In genomic region chr7:66300680-66301079, GRCm38 (mm10) we compare ENCODE assay signal across 9 mouse cellular contexts.
DNase-seq lines count a peak whose midpoint lies in the region; ATAC-seq lines count a peak whose summit lies in the region.
"Had no signal": no experiment of that assay in that cellular context is flagged by ENCODE, and none has a peak within 500 bp of the region (broad histone marks: within the 10 kb centered on the region; RNA-seq: fewer than 3 reads in every experiment).

No protein-coding gene starts in this region.

- no peak overlapping the region for H3K4me2 ChIP-seq in forebrain, embryonic 12.5 days
- H3K4me2 ChIP-seq: liver, embryonic 15.5 days had no signal

- H3K36me3 ChIP-seq in forebrain, embryonic 12.5 days (replicated peaks): no peaks in the 10 kb centered on the region
- no peaks in the 10 kb centered on the region for H3K36me3 ChIP-seq in hindbrain, embryonic 10.5 days

- H3K27ac ChIP-seq in forebrain, embryonic 12.5 days: no peak overlapping the region
- H3K27ac ChIP-seq in hindbrain, embryonic 10.5 days: no peak overlapping the region
- H3K27ac ChIP-seq: liver, embryonic 15.5 days had no signal

- peak; percentile 52 for DNase-seq in MEL-GATA-1-ER (ENCODE audit: extremely low read depth, low read depth)
- peak; percentile 81 for DNase-seq in c-Kit-positive CD71-negative TER-119-negative erythroid progenitor cells, embryonic 14.5 days (ENCODE audit: low read depth)
- peak; percentile 82 for DNase-seq in hindbrain, embryonic 10.5 days (ENCODE audit: low spot score)
- DNase-seq in layer of hippocampus, postnatal 14 days (ENCODE audit: low spot score in 2 of 2): peak; percentile 70 to 87
- DNase-seq in right cerebral cortex, postnatal 14 days: peak; percentile 92
- DNase-seq in urinary bladder, postnatal 25 days (ENCODE audit: low spot score): peak; percentile 83

- H3K27me3 ChIP-seq in forebrain, embryonic 12.5 days: peaks cover 19% of the 10 kb centered on the region
- no peaks in the 10 kb centered on the region for H3K27me3 ChIP-seq in hindbrain, embryonic 10.5 days (ENCODE audit: insufficient read depth, poor library complexity, severe bottlenecking)
- H3K27me3 ChIP-seq: liver, embryonic 15.5 days had no signal

- no peaks in the 10 kb centered on the region for H3K9me3 ChIP-seq in forebrain, embryonic 12.5 days
- H3K9me3 ChIP-seq in hindbrain, embryonic 10.5 days: no peaks in the 10 kb centered on the region
- H3K9me3 ChIP-seq: liver, embryonic 15.5 days had no signal

- peaks cover 15% of the 10 kb centered on the region for H3K4me1 ChIP-seq in forebrain, embryonic 12.5 days
- H3K4me1 ChIP-seq in hindbrain, embryonic 10.5 days (replicated peaks): peaks cover 14% of the 10 kb centered on the region
- H3K4me1 ChIP-seq: liver, embryonic 15.5 days had no signal

- H3K9ac ChIP-seq in forebrain, embryonic 12.5 days: no peak overlapping the region
- H3K9ac ChIP-seq: liver, embryonic 15.5 days had no signal

- ATAC-seq in forebrain, embryonic 12.5 days (ENCODE audit: low FRiP score): peak; percentile 74; the same call in 1 of the 2 replicates
- ATAC-seq in megakaryocyte-erythroid progenitor cell, adult 5-6 weeks (replicated peaks; ENCODE audit: low FRiP score, low TSS enrichment, poor library complexity, severe bottlenecking): peak; percentile 87

- H3K4me3 ChIP-seq in forebrain, embryonic 12.5 days (replicated peaks): no peak overlapping the region
- H3K4me3 ChIP-seq in hindbrain, embryonic 10.5 days: no peak overlapping the region
- H3K4me3 ChIP-seq: liver, embryonic 15.5 days had no signal

- WGBS in forebrain, embryonic 12.5 days: 7% methylated on average over 5 of the region's 5 CpGs
- WGBS in hindbrain, embryonic 10.5 days: 12% methylated on average over 5 of the region's 5 CpGs
